Mouse (Mus musculus) v-Abl transformed pro-B cells (cell line): ENCODE measurements around the gene Rnf145.

Source experiments
- in situ Hi-C, 2 experiments: fragments of 400-800 bp; cut with MboI; formaldehyde crosslinking; loops; one replicate each; pipeline ENCODE4 v1.15.1; 2025; ENCODE audit not compliant: unreplicated experiment in 2 of 2

Gene Rnf145

GRCm38 (mm10) chr11:44504761-44505160 lies 14.0 kb upstream of the Rnf145 start:
- in situ Hi-C loops: no loop called here

GRCm38 (mm10) chr11:44508876-44509275 lies 9.9 kb upstream of the Rnf145 start:
- in situ Hi-C loops: no loop called here

DNA sequence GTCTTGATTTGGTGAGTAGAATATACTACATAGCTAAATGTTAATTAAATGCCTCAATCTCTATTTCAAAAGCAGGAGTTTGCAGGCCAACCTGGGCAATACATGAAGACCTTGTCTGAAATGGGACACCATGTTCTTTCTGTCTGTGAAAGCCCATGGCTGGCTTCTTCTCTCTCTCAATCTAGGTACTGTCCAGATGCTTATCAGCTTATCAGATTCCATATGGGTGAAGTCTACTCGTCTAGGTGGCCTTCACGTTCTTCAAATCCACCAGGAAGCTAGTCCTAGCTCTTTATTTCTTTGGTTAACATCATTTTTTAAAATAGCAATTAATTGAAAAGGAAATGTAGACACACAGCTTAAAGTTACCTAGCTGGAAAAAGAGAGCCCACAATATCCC lies 8.9 kb upstream of the Rnf145 start:
- in situ Hi-C loops: no loop called here

DNA sequence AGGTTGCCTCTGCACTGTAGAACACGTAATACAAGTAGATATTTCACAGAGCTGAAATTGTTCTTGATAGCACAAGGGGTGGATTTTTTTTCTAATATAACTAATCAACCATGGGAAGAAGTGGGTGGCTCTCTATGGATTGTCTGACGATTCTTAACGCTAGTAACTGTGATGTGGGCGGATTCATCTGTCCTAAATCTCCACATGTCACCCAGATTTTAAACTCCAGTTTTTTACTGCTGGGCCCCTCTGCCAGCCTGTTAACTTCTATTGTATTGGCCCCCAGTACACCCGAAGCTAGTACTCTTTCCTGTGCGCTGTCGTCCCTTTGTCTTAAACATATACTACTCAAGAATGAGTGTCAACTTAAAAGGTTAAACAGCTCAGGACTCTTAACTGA lies 8.4 kb upstream of the Rnf145 start:
- in situ Hi-C loops: no loop called here

DNA sequence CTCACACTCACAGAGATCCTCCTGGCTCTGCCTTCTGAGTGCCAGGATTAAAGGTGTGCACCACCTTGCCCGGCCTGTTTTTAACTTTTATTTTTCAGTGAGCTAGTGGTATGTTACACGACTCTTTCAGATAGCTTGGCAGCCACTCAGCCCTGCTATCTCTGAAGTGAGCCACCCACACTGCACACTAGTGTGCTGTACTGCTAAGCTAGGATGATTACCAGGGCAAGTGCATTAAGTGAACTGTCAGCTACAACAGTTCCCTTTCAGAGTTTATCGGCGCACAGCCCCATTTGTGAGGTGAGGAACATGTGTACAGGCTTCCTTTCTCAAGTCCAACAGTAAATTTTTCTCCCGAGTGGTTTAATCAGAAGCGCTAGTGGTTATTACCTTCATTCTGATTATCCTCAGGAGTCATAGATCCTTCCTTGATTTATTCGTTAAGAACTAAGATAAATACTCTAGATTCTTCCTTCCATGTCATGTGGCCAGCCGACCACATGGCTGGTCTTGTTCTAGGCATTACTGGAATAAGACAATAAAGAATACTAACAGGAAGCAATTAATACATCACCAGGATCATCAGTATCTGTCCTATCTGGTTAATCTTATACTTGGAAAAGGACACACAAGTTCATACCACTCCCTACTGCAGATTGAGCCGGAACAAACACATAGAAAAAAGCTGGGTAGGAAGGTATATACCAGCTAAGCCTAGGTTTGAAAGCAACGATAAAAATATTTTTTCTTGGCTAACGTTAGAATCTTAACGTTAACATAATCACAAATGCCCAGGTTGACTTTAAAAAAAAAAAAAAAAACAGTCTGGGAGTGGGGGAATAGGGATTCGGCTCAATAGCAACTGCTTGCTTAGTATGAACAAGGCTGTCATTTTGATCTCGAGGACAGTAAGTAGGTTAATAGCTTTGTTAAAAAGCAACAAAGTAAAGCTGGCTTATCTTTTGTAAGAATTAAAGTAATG lies 6.4 kb upstream of the Rnf145 start:
- in situ Hi-C loops: no loop called here

DNA sequence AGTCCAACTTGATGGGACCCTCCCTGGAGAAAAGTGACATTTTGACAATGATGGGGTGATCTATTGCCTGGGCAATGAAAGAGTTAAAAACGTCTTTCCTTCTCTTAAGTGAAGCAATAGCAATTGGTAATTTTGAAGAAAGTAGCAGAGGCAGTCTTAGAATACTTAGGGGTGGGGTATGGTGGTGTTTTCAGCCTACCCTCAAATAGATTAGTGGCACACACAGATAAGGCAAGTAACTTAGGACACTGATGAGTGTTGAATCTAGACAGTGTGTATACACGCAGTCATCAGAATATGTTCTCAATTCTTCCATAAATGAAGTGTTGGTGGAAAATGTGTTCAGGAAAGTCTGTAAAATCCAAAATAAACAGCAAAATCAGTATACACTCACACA lies 5.7 kb upstream of the Rnf145 start:
- in situ Hi-C loops: no loop called here

DNA sequence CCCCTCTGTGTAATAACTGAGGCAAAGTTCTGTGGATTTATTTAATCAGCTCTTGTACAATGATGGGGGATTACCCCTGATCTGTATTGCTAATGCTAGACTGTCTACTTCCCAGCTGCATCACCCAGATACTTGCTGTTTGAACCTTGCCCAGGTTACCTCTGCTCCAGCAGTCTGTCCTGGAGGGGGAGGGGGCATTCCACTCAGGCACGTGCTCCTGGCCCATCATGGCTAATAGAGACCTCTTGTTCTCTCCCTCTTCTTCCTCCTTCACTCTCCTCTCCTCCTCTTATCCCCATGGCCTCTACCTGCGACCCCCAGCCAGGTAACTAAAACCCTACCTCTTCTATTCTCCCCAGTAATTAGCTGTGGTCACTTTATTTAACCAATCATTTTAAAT lies 4.1 kb upstream of the Rnf145 start:
- in situ Hi-C loops: loop anchor here in 1 of 2 experiments (5.0 kb wide), 1 partner anchor 37 kb away; no protein-coding TSS in a partner anchor

DNA sequence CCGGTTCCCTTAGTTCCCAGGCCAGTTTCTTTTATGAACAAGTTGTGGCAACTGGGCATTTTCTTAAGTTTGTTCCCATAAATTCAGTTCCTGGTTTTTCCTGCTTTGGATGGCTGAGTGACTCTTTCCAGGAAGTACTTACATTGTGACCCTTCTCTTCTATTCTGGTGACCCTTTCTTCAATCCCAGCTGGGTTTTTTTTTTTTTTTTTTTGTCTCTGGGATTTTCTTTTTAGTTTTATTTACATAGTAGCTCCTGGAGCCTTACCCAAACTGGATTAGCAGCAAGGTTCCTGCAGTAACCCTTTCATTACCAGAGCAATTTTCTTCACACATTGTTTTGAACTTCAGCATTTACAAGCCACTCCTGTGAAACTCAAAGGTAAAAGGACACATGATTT lies 2.4 kb upstream of the Rnf145 start:
- in situ Hi-C loops: loop anchor here in 1 of 2 experiments (5.0 kb wide), 1 partner anchor 39 kb away; no protein-coding TSS in a partner anchor

- in situ Hi-C loops: loop anchor here in 1 of 2 experiments (5.0 kb wide), 1 partner anchor 40 kb away; no protein-coding TSS in a partner anchor
Measured at GRCm38 (mm10) chr11:44517561-44518280, 1.0 kb upstream of the Rnf145 start.

DNA sequence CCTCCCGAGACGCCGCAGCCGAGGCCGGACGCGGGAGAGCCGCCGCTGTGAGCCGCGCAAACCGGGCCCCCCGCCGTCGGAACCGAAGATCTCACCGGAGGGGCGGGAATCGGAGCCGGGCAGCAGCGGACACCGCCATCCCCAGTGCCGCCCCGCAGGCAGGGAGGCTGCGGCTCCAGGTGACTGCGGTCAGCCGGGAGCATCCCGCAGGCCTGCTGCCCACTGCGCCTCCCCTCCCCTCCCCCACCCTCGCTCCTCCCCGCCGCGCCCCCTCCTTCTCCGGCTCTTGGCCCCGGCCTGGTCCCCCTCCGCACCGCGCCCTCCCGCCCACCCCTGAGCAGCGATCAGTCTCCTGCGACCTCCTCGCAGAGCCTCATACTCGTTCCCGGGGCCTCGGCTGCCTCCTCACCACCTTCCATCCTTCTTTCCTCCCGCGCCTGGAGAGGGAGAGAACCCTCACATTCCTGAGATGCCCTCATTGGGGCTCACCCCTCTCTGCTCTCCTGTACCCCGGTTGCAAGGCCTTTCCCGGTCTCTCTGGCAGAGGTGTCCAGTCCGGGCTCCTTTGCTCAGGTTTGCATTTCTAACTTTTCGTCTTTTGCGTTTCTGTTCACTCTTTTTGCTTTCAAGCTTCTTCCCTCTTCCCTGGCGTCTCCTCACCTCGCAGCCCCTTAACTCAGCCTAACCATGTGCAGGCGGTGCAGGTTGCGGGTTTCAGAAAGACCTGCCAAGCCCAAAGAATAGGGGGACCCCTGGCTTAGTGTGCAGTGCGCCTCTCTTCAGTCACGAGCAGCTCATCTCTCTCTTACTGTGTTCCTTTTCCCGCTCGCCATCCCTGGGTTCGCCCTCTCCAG lies 559 bp downstream of the Rnf145 start:
- in situ Hi-C loops: loop anchor here in 1 of 2 experiments (5.0 kb wide), 1 partner anchor 42 kb away; no protein-coding TSS in a partner anchor

DNA sequence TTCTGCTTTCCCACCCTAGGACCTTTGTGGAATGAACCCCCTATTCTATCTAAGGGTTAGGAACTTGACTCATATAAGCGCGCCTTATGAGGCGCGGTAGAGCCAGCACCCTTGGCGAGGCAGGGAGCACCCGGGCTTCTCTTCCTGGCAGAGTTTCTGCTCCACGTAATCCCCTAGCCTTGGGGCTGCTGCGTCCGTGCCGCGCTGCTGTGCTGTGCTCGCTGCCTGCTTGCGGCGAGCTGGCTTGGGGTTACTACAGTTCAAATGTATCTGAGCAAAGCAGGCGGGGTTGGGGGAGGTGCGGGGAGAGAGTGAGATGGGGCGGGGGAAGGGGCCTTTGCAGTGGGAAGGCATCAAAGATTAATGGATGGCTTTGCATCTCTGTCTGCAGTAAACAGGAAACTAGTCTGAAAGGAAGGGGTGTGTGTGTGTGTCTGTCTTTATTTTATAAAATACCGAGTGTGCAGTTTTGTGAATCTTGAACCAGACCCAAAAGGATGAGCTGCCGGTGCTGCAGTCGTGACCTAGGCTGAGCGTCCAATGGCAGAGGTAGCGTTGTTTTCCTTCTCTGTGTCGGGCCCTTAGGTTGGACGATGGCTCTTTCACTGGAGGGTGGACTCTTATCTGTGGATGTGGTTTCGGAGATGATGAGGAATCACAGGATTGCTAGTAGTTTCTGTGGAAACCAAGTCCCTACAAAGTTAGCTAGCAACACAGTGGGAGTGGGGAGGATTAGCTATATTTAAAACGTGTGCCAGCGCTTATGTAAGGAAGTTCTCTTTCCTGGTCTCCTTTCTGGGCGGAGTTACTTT lies 1.4 kb downstream of the Rnf145 start:
- in situ Hi-C loops: loop anchor here (5.0 kb wide), 1 partner anchor 43 kb away; no protein-coding TSS in a partner anchor

DNA sequence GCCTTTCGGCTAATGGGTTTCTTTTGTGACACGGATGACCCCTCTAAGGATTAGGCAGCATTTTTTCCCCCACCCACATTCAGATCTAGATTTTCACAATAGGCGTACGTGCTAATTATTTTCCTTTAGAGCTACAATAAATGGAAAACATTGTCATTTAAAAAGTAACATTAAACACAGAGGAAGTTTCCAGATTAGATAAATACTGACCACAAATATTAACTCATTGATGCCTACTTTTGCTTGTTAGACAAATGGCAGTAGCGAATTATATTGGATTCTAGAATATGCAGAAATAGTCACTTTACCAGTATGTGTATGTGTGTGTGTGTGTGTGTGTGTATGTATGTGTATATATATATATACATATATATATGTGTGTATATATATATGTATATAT lies 3.8 kb downstream of the Rnf145 start:
- in situ Hi-C loops: loop anchor here in 1 of 2 experiments (5.0 kb wide), 1 partner anchor 45 kb away; no protein-coding TSS in a partner anchor

DNA sequence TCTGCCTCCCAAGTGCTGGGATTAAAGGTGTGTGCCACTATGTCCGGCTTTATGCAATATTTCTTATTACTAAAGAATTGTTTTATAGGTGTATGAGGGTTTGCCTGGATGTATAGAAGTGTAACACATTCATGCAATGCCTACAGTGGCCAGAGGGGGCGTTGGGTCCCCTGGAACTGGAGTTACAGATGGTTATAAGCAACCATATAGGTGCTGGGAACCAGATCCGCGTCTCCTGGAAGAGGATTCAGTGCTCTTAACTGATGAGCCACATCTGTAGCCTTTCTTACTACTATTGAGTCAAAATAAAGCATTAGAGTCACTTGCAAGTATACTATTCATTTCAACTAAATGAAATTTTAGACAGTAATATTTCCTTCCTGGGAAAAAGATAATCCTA lies 7.0 kb downstream of the Rnf145 start:
- in situ Hi-C loops: no loop called here

GRCm38 (mm10) chr11:44526654-44527263 lies 8.0 kb downstream of the Rnf145 start:
- in situ Hi-C loops: no loop called here

DNA sequence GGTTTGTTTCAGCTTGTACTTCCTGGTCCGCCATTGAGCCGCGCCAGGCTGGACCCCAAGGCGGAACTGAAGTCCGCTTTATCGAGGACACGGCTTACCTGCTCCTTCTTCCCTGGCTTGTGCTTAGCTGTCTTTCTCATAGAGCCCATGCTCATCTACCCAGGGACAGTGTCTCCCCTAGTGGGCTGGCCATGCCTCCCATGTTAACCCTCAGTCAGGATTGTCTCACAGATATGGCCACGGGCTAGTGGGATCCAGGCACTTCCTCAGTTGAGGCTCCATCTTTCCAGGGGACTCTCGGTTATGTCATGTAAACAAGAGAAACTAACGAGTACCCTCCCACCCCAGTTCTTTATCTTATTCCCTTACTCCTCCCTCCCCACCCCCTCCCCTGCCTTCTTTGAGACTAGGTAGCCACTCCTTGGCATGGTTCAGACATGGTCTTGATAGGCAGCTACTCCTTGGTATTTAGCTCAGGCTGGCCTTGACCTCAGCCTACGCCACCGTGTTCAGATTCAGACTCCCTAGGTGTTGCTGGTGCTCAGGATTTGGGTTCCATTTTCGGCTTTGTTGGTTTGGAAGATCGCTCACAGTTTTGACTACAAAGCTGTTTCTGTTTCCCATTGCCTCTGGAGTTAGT lies 9.9 kb downstream of the Rnf145 start:
- in situ Hi-C loops: no loop called here

DNA sequence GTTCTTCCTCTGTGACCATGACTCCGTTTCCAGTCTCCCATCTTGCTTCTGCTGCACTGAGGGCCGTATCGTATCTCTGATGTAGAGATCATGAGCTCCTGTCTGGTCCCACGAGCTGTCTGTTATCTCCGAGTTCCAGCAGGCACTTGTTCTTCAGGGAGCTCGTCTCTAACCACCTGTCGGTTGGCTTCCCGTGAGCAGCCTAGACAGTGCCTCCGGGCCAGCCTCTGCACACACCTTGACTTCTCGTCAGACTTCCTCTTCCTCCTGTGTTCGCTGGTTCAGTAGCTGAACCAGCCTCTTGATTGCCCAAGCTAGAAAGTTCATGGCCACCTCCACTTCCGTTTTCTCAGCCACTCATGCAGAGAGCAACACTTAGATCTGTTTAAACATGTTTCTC lies 10.4 kb downstream of the Rnf145 start:
- in situ Hi-C loops: no loop called here

DNA sequence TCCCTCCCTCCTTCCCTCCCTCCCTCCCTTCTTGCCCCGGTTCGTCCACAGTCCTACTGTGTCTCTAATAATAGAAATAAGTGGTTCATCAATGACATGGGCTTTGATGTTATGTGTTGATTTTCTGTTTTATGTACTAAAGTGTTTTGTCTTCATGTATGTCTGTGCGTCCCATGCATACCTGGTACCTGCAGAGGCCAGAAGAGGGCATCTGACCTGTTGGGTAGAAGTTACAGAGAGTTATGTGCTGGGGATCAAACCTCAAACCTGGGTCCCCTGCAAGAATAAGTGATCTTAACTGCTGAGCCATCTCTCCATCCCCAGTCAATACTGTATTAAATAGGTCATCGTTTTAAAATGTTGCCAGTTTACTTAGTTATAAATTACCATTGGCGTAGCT lies 11.0 kb downstream of the Rnf145 start:
- in situ Hi-C loops: no loop called here

GRCm38 (mm10) chr11:44530382-44530781 lies 11.6 kb downstream of the Rnf145 start:
- in situ Hi-C loops: no loop called here

GRCm38 (mm10) chr11:44530867-44531266 lies 12.1 kb downstream of the Rnf145 start:
- in situ Hi-C loops: no loop called here
